Mouse (Mus musculus): Measurements from ENCODE around the gene Trpc3.

- TF ChIP-seq EP300 (IDR thresholded peaks at IDR 0.05; ENCODE audit: low read depth in 1 of 2, low read length in 2 of 2) (no peak), MEF2A (IDR thresholded peaks at IDR 0.05; ENCODE audit: extremely low read depth, insufficient replicate concordance, low read depth, low read length, poor library complexity, severe bottlenecking) (no peak)
Measured at GRCm38 (mm10) chr3:36571361-36571826, 118.6 kb downstream of the Trpc3 start.

Data from MEL (cell line).